Mouse (Mus musculus) right cerebral cortex, adult 2 months (tissue): ENCODE measurements at regions not wholly inside any gene's neighbourhood (a gene's known extent, or its start where the extent isn't known, plus 50 kb on each side); places are given as distances from the start of the nearest gene placed in this dataset.
"Not testable (repeated sequence)": the region's sequence is repeated elsewhere in the genome, so short reads cannot be mapped to it uniquely, and the experiment has no call there.

Source experiments
- DNase-seq, 2 experiments: peaks; one replicate each; pipeline ENCODE4 v3.0.0; 2021 to 2022; ENCODE audit warnings: low spot score in 2 of 2

- DNase-seq, result no peak
These were observed 168.8 kb downstream of the Tomm20 start for GRCm38 (mm10) chr8:126776605-126777469.

GRCm38 (mm10) chr8:126775334-126775733 is 170.3 kb downstream of the Tomm20 start:
- no peak for DNase-seq

GRCm38 (mm10) chr8:126774816-126775215 is 170.8 kb downstream of the Tomm20 start:
- no peak for DNase-seq

GRCm38 (mm10) chr8:126772748-126773147 is 172.9 kb downstream of the Tomm20 start:
- no peak for DNase-seq

GRCm38 (mm10) chr8:126772194-126772593 is 173.4 kb downstream of the Tomm20 start:
- DNase-seq, result no peak

GRCm38 (mm10) chr8:126770374-126770773 is 175.3 kb downstream of the Tomm20 start:
- not testable (repeated sequence) for DNase-seq

GRCm38 (mm10) chr8:126768142-126768541 is 174.4 kb upstream of the Irf2bp2 start:
- no peak for DNase-seq

GRCm38 (mm10) chr8:126767341-126767740 is 173.6 kb upstream of the Irf2bp2 start:
- no peak for DNase-seq

GRCm38 (mm10) chr8:126765693-126766238 is 172.0 kb upstream of the Irf2bp2 start:
- no peak for DNase-seq

GRCm38 (mm10) chr8:126763600-126763999 is 169.8 kb upstream of the Irf2bp2 start:
- peak in 1 of 2 experiments; percentile 13 for DNase-seq

- peak in 1 of 2 experiments; percentile 19 for DNase-seq
These were observed 165.9 kb upstream of the Irf2bp2 start for GRCm38 (mm10) chr8:126759711-126760110.

GRCm38 (mm10) chr8:126758951-126759350 is 165.2 kb upstream of the Irf2bp2 start:
- no peak for DNase-seq

GRCm38 (mm10) chr8:126757951-126758757 is 164.4 kb upstream of the Irf2bp2 start:
- DNase-seq, result peak; percentile 26 to 31

- no peak for DNase-seq
These were observed 162.7 kb upstream of the Irf2bp2 start for GRCm38 (mm10) chr8:126756300-126757097.

- no peak for DNase-seq
These were observed 161.9 kb upstream of the Irf2bp2 start for GRCm38 (mm10) chr8:126755669-126756068.

GRCm38 (mm10) chr8:126754361-126754809 is 160.6 kb upstream of the Irf2bp2 start:
- no peak for DNase-seq

GRCm38 (mm10) chr8:126753059-126753855 is 159.5 kb upstream of the Irf2bp2 start:
- no peak for DNase-seq

GRCm38 (mm10) chr8:126751416-126752140 is 157.8 kb upstream of the Irf2bp2 start:
- DNase-seq, result no peak

- no peak for DNase-seq
These were observed 152.4 kb upstream of the Irf2bp2 start for GRCm38 (mm10) chr8:126745992-126746775.
